In genomic region chr7:73435685-73436084, GRCm38 (mm10) we compare ENCODE assay signal across 9 mouse cellular contexts.
DNase-seq lines count a peak whose midpoint lies in the region; ATAC-seq and TF ChIP-seq lines count a peak whose summit lies in the region.
"Had no signal": no experiment of that assay in that cellular context is flagged by ENCODE, and none has a peak within 500 bp of the region (broad histone marks: within the 10 kb centered on the region; RNA-seq: fewer than 3 reads in every experiment).

No protein-coding gene starts in this region.

- no peaks in the 10 kb centered on the region for H3K9me3 ChIP-seq in kidney, postnatal 0 days (replicated peaks; ENCODE audit: low read length)
- no peaks in the 10 kb centered on the region for H3K9me3 ChIP-seq in hindbrain, embryonic 12.5 days (replicated peaks)

- DNase-seq in kidney, postnatal 0 days (ENCODE audit: low spot score) = peak; percentile 41
- no peak for DNase-seq in kidney, adult 9 months
- peak; percentile 26 for DNase-seq in 416B (ENCODE audit: low read depth)
- DNase-seq in CD4-positive helper T cell, adult 2 months (ENCODE audit: low read depth, low spot score) = peak; percentile 20
- no peak for DNase-seq in urinary bladder, postnatal 36 days (ENCODE audit: low spot score in 2 of 2)
- DNase-seq in cerebellum, adult 11 months = no peak
- no peak for DNase-seq in cerebellum, postnatal 36 days
- DNase-seq: right cerebral cortex, postnatal 25 days had no signal

- no peaks in the 10 kb centered on the region for H3K4me1 ChIP-seq in kidney, postnatal 0 days (replicated peaks; ENCODE audit: insufficient read depth, low read length)
- H3K4me1 ChIP-seq in hindbrain, embryonic 12.5 days = no peaks in the 10 kb centered on the region

- ATAC-seq in kidney, postnatal 0 days (replicated peaks; ENCODE audit: low FRiP score, low read depth) = no peak
- peak; percentile 32 for ATAC-seq in hindbrain, embryonic 12.5 days (ENCODE audit: low FRiP score)

- H3K4me2 ChIP-seq in kidney, postnatal 0 days (ENCODE audit: low read length) = no peak overlapping the region
- H3K4me2 ChIP-seq in hindbrain, embryonic 12.5 days (replicated peaks) = no peak overlapping the region

- 73% methylated on average over 12 of the region's 12 CpGs for WGBS in kidney, postnatal 0 days
- 78% methylated on average over 12 of the region's 12 CpGs for WGBS in hindbrain, embryonic 12.5 days

- no peak overlapping the region for H3K27ac ChIP-seq in kidney, postnatal 0 days
- H3K27ac ChIP-seq in hindbrain, embryonic 12.5 days = no peak overlapping the region

- peaks cover 71% of the 10 kb centered on the region for H3K36me3 ChIP-seq in kidney, postnatal 0 days (ENCODE audit: insufficient read depth, low read length)
- H3K36me3 ChIP-seq in hindbrain, embryonic 12.5 days = peaks cover 74% of the 10 kb centered on the region

- H3K9ac ChIP-seq in kidney, postnatal 0 days (ENCODE audit: low read depth, low read length) = no peak overlapping the region
- no peak overlapping the region for H3K9ac ChIP-seq in hindbrain, embryonic 12.5 days

- no peaks in the 10 kb centered on the region for H3K27me3 ChIP-seq in kidney, postnatal 0 days (ENCODE audit: insufficient read depth, low read length)
- H3K27me3 ChIP-seq in hindbrain, embryonic 12.5 days = no peaks in the 10 kb centered on the region

- no peak overlapping the region for H3K4me3 ChIP-seq in kidney, postnatal 0 days (replicated peaks; ENCODE audit: low read depth, low read length)
- no peak overlapping the region for H3K4me3 ChIP-seq in hindbrain, embryonic 12.5 days

- TF ChIP-seq CTCF in kidney, postnatal 0 days (IDR thresholded peaks at IDR 0.05; ENCODE audit: low read depth) = peak; percentile 46; the same call in 1 of the 2 replicates

Comparison
In these comparisons a context has a peak if more than half of its experiments do, and no peak if none do; other contexts are left out.
1. DNase-seq: peak in kidney, postnatal 0 days (single experiment), 416B (single experiment) and CD4-positive helper T cell, adult 2 months (single experiment); none in kidney, adult 9 months (single experiment), urinary bladder, postnatal 36 days (0 of 2), cerebellum, adult 11 months (single experiment) and cerebellum, postnatal 36 days (0 of 2).